Mouse (Mus musculus): ENCODE measurements around the gene Nip7.
"Not testable (repeated sequence)": the region's sequence is repeated elsewhere in the genome, so short reads cannot be mapped to it uniquely, and the experiment has no call there.

The Nip7 gene

DNA sequence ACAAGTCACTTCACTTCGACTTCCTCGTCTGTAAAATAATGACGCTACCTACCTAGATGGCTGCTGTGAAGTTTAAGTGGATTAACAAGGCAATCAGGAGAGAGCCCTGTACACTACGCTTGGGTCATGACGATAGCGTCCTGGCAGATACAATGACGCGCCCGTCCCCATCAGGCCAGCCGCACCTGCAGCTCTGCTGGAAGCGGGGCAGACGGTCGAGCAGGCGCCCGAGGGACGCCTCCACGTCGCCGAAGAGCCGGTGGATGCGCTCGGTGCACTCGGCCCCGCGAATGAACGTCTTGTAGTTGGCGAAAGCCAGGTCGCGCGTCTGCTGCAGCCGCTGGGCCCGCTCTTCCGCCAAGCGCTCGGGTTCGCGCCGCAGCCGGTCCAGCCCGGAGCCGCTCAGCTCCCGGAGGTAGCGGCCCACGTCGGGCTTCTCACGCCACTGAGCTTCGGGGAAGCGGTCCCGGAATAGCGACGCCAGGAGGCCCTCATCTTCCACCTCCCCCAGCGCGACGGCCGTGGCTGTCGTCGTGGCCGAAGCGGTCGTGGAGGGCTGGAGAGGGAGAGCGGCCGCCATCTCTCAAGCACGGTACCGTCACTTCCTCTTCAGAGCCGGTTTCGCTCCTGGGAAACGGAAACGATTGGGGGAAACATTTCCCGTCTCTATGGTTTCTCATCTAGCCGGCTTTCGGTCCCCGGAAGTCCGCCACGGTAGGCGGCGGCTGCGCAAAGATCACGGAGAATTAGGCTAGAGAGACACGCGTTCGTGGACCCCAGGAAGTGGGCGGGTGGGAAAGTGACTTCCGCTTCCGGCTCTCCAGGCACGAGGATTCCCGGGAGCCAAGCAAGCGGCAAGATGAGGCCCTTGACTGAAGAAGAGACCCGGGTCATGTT lies at the start of gene Nip7, which contains the start of gene Cog8:
Gene Nip7 (plus strand): TSS at position 802 of the 897 bp plus-strand sequence.
Gene Cog8 (minus strand): TSS at position 614 of the 897 bp plus-strand sequence.
- DNase-seq (ENCODE audit: low spot score), result peak; percentile 94

DNA sequence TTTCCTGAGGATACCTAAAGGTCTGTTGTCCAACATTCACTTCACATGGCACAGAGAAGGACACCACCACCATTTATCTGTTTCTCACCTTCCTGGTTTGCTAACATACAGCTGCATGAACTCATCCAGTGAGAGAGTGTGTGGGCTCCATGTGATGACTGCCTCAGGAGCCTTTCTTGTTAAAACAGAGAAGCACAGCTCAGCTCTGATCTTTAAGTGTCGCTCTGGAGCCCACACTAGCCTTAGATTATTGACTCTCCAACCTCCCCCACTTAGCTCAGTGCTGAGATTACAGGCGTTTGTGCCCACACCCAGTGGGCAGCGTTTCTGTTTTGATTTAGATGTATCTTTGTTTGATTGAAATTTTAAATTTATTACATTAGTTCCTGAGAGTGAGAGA lies 48.9 kb upstream of the Nip7 start:
- DNase-seq (ENCODE audit: low spot score), result peak; percentile 23

DNA sequence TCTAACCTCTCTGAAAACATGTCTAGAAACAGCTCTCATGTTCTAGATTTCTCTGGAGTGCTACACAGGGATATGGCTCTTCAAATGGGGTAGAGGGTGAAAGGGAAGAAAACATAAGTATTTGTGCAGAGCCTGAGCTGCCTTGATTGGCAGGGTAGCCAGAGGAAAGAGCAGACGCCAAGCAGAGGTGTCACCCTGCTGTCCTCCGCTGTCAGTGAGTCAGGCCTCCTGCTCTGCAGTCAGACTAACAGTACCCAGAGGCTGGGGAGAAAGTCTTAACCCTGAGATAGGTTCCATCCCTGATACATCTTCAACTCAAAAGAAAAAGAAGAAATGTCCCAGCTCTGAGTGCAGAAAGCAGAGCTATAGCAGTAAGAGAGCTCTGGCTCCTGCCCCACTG lies 44.0 kb upstream of the Nip7 start:
- no peak for DNase-seq (ENCODE audit: low spot score)

DNA sequence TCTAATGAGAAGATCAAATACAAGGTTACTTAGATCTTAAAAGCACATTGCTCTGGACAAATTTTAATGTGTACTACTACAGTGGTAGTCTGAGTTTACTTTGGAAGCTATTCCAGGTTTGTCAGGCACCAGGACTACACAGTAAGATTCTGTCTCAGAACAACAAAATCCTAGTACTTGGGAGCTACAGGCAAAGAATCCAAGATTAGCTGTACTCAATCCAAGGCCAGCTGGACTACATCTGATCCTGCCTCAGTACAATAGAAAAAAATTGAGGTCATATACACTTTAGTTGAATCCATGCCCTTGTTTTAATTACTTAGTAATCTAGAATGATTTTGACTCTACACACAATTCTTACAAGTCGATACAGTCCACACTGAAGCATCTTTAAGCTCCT lies 41.8 kb upstream of the Nip7 start:
- no peak for DNase-seq (ENCODE audit: low spot score)

DNA sequence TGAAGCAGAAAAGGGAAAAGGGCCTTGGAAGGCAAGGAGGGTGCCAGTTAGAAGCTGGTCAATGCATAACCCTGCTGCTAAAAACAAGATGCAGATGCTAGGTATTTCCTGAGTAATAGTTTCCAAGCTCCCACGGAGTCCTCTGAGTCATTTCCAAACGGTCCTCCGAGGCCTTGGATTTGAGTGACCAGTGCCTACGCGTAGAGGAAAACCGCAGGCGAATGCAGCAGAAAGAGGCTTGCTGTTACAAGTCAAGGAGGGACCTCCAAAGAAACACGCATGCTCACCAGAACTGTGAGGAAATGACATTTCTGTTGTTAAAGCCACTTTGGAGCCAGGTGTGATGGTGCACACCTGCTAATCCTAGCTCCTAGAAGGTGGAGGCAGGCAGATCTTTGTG lies 33.2 kb upstream of the Nip7 start:
- no peak for DNase-seq (ENCODE audit: low spot score)

DNA sequence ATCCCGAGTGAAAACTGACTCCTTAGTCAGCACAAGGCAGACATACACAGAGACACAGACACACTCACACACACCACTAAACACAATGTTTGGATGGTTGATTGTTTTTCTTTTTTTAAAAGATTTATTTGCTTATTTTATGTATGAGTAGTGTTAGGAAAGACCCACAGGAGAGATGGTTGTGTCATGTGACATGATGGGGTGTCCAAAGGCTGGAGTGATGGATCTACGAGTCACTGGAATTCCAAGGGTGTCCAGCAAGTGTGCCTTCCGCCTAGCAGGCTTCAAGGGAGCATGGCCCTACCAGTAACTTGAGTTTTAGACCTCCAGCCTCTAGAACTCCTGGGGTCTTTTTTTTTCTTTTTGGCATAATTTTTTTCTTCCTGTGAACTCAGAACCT lies 27.4 kb upstream of the Nip7 start:
- DNase-seq (ENCODE audit: low spot score), result no peak

DNA sequence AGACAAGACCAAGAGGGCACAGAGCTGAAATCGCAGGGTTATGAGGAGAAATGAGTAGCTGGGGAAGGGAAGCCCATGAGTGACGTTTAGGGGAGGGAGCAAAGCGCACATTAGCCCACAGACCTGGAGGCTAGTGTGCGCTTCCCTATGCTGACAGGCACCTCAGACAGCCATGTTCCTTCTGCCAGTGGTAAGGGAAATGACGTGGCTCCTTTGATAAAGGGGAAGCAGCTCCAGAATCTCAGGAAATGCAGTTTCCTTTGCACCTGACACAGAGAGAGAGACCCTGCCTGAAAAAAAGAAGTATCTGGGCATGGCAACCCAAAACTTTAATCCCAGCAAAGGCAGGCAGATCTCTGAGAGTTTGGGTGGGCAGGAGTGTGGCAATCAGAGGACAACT lies 26.6 kb upstream of the Nip7 start:
- DNase-seq (ENCODE audit: low spot score), result no peak

DNA sequence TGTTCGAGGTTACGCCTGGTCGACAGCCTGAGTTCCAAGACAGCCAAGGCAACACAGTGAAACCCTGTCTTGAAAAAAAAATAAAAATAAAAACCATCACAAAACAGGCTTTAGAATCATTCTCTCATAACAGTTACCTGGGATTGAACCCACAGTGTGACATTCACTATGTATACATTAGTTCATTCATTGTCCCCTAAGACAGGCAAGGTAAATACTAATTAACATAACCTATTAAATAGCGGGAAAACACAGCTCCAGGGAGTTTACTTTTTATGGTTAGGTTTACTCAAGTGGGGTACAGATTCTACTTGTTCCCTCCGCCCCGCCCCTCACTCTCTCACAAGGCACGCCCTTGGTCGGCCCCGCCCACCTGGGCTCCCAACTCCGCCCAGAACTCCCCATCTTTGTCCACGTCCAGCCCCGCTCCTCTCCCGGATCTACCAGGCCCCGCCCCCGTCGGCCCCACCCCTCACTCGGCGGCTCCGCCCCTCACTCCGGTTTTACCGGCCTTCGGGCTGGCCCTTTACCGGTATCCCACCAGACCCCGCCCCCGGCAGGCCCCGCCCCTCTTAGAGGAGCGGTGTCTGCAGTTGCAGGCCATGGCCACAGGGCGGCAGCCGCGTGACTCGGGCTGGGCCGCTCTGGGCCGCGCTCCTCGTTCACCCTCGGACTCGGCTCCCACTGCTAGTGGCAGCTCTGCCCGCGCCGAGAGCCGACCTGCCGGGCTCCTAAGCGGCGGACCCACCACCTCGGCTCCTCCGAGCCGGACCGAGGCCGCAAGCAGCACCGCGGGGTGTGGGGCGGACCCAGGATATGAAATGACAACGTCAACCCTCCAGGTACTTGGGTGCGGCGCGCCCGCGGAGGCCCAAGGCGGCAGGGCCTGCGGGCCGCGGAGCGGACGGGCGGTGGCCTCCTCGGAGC lies 25.8 kb upstream of the Nip7 start, which contains the start of gene Vps4a:
Gene Vps4a (plus strand): TSS at position 573 of the 927 bp plus-strand sequence.
- peak; percentile 93 for DNase-seq (ENCODE audit: low spot score)

DNA sequence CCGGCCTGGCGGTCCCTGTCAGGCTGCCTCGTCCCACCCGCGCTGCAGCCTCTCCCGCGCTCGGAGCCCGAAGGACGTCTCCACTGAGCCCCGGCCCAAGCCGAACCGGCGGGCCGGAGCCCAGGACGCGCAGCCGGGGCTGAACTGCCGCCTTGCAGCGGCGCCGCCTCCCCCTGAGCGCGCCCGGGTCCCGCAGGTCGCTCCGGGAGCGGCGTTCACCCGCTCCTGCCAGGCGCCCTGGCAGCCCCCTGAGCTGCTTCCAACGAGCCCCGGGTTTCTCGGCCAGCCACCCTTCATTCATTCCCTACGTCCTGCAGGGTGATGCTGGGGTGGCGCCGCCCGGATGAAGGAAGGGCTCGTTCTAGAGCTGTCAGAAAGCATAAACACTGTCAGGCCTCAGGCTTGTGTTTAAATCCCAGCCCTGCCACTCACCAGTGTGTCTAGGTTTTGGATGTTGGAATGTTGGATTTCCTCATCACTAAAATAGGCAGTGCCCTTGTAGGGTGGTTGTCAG lies 25.0 kb upstream of the Nip7 start:
- DNase-seq (ENCODE audit: low spot score), result no peak

DNA sequence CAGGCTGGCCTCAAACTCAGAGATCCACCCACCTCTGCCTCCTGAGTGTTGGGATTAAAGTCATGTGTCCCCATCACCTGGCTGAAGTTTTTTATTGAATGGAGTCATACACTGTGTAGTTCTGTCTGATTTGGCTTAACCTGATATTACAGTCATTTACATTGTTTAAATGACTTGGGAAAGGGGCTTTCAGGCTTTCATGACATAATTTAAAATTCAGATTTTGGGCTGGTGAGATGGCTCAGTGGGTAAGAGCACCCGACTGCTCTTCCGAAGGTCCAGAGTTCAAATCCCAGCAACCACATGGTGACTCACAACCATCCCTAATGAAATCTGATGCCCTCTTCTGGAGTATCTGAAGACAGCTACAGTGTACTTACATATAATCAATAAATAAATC lies 23.1 kb upstream of the Nip7 start:
- not testable (repeated sequence) for DNase-seq (ENCODE audit: low spot score)

DNA sequence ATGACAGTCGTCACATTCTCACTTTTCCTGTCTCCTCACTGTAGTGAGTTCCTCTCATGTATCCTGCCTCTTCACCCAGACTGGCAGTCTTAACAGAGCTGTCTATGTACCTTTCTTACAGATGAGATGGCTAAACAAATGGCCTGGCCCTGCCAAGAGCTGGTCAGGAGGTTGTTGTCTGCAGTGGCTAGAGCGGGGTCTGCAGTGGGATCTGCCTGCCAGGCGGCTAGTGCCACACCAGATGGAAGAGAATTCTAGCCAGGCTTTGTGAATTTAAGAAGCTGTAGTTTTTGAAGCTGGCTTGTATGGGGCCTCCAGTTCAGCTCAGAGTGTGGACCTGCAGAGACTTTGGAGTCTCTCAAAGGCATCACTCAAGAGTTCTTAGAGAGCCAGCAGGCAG lies 21.0 kb upstream of the Nip7 start:
- DNase-seq (ENCODE audit: low spot score), result no peak

DNA sequence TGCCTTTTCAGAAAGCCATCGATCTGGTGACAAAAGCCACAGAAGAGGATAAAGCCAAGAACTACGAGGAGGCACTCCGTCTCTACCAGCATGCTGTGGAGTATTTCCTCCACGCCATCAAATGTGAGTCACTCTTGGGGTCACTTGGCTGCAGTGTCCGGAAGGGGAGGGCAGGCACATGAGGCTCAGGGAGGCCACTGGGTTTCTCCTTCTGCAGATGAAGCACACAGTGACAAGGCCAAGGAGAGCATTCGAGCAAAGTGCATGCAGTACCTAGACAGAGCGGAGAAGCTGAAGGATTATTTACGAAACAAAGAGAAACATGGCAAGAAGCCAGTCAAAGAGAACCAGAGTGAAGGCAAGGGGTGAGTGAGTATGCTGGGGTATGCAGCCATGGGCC lies 20.1 kb upstream of the Nip7 start:
- no peak for DNase-seq (ENCODE audit: low spot score)

DNA sequence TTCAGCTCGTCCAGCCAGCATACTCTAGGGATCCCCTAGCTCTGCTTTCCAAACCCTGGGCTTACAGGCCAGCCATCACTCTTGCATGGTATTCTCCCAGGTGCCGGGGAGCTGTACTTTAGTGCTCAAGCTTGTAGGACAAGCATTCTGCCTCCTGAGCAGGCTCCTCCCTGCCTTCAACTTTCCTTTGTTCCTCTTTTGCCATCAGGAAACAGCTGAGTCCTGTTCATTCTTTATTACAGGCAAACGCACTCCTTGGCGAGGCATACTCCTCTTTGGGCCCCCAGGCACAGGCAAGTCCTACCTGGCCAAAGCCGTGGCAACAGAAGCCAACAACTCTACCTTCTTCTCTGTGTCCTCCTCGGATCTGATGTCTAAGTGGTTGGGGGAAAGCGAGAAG lies 16.0 kb upstream of the Nip7 start:
- DNase-seq (ENCODE audit: low spot score), result no peak

DNA sequence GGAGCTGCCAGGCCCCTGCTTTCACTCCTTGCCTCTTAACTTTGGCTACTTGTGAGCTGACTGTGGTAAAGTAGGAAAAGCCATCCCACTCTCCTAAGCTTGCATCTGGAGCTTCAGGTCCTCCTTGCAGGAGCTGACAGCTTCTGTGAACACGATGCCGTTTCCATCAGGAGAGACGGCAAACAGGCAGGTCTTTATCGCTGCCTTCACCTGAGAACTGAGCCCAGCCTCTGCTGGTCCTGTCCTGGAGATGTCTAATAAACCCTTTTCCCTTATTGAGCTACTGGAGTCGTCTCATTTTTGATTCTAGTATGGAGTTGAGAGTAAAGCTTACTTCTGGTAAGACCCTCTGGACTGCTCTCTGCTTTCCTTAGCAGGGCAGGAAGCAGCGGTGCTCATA lies 11.2 kb upstream of the Nip7 start:
- DNase-seq (ENCODE audit: low spot score), result no peak

DNA sequence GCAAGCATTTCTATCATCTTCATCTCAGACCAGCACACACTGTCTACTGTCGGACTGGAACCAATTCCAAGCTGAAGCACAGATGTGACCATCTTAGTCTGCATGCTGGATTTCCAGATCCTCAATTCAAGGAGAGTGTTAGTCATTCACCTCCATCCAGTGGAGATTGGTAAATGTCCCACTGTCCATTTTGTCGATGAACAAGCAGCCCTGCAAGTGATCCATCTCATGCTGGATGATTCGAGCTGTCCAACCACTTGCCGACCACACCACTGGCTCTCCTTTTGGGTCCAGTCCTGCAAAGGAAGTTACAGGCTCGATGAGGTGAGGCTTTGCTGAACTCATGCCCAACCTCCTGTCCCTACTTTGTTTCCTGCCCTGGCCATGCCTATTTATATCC lies 9.7 kb upstream of the Nip7 start:
- DNase-seq (ENCODE audit: low spot score), result no peak

DNA sequence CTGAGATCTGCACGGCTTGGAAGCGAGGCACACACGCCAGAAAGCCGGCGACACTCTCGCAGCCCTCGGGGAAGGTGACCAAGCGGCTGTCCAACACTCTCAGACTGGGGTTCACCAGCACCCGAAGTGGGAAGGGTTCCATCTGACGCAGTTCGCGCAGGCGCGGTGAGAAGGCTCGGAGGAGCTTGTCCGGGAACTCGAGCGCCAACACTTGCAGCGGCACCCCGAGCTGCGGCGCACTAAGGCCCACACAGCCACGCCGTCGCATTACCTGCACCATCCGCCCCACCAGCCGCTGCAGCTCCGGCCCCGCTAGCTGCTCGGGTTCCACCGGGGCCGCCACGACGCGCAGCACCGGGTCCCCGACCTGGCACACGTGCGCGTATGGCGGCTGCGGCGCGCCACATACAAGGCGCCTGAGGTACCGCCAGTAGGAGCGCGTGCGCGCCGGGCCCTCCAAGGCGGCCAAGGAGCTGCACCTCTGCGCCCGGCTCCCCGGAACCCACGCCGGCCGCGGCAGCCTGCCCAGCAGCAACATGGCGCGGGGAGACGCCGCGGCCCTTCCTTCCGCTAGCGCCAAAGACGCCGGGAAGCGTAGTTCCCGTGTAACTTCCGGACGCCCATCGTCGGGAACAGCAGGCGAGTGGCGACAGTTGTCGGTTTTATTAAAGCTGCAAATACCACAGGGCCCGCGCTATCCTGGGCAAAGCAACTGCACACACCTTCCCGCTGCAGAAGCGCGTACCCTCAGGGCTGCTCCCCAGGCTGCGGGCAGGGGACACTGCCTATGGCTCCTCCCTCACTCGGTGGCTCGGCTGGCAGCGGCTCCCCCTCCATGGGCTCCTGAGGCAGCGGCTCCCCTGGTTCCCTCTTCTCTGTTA lies 8.4 kb upstream of the Nip7 start, which contains the start of gene Pdf:
Gene Pdf (minus strand): TSS at position 554 of the 881 bp plus-strand sequence.
- peak; percentile 71 for DNase-seq (ENCODE audit: low spot score)

DNA sequence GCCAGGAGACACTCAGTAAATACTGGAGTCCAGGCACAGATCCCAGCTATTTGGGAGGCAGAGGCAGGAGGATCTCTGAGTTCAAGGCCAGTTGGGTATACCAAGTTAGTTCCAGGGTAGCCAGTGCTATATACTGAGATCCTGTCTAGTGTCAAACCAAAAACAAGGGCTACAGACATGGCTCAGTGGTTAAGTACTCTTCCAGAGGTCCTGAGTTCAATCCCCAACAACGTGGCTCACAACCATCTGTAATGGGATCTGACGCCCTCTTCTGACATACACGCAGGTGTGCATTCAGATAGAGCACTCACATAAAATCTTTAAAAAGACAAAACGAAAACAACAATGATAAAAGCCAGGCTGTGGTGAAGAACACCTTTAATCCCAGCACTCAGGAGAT lies 7.2 kb upstream of the Nip7 start:
- no peak for DNase-seq (ENCODE audit: low spot score)

DNA sequence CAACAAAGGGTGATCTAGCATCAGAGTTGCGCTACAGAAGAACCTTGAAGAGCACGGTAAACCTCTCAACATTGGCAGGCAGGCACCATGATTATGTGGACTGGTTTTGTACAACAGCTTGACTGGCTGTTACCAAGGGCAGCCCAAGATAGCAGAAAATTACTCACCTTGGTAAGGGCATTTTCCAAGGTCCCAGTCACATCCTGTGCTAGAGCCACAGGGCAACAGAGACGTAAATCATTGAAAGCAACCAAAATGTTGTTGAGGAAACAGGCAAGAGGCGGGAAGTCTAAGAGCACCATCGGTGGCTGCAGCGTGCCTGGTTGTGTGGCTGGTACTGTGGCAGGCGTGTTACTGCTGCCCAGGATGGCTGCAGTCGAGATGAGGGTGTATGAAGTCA lies 4.6 kb upstream of the Nip7 start:
- no peak for DNase-seq (ENCODE audit: low spot score)

DNA sequence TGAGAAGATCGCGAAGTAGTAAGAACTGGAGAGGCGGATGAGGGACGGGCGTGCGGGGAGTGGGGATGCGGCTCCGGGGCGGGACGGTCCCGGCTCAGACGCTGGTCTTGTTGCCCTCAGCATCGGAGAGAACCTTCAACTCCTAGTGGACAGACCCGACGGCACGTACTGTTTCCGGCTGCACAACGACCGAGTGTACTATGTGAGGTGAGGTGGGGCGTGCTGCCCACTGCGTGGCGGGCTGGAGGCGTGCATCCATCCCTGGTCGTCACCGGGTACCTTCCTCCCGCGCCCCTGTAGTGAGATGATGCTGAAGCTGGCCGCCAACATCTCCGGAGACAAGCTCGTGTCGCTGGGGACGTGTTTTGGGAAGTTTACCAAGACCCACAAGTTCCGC lies 294 bp downstream of the Nip7 start:
- no peak for DNase-seq (ENCODE audit: low spot score)

DNA sequence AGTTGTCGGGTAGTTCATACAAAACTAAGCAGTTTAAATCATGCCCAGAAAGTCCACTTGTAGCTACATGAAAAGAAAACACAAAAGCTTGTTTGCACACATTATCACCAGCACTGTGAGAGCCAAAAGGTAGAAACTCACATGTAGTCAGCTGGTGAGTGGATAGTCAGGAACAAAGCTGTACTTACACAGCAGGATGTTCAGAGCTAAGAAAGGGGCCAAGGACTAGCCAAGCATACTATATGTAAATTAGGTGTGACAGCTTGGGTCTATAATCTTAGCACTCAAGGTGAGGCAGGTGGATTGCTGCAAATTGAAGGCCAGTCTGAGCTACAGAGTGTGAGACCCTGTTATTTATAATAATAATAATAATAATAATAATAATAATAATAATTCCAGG lies 5.9 kb downstream of the Nip7 start:
- no peak for DNase-seq (ENCODE audit: low spot score)
